Mouse (Mus musculus) CH12.LX (cell line): ENCODE data around the gene Sh3d21. TPM values are rescaled to one million over a fixed set of nuclear protein-coding genes. Genes with fewer than 3 reads are reported as not detected.

Experiments used
- DNase-seq: peaks from one replicate; pipeline ENCODE4 v3.0.0-alpha.2; 2013; ENCODE audit errors: extremely low read depth
- H3K27ac ChIP-seq: 2 replicates; pipeline ENCODE4 v1.5.1; 2012; ENCODE audit warnings: low read depth, mild to moderate bottlenecking, control low read depth, moderate library complexity; ENCODE audit not compliant: insufficient read depth
- H3K27me3 ChIP-seq: replicated peaks from 2 replicates; pipeline ENCODE3; 2012; ENCODE audit warnings: inconsistent platforms
- H3K36me3 ChIP-seq, 2 experiments: replicated peaks in 1 of 2; 2 replicates each; pipeline versions ENCODE3 to v1.6.1; 2012; ENCODE audit warnings: inconsistent platforms in 1 of 2, low read length in 1 of 2, mild to moderate bottlenecking in 1 of 2, mixed read lengths in 1 of 2, moderate library complexity in 1 of 2; ENCODE audit not compliant: control insufficient read depth in 1 of 2, insufficient read depth in 1 of 2
- H3K4me1 ChIP-seq, 2 experiments: 2 replicates each; pipeline ENCODE4 v1.6.1; 2012; ENCODE audit warnings: inconsistent platforms in 1 of 2, moderate library complexity in 1 of 2; ENCODE audit not compliant: insufficient read depth in 2 of 2, control insufficient read depth in 1 of 2
- H3K4me2 ChIP-seq: 2 replicates; pipeline ENCODE4 v1.6.1; 2012; ENCODE audit warnings: low read depth, mild to moderate bottlenecking, control low read depth; ENCODE audit not compliant: poor library complexity, insufficient read depth, severe bottlenecking
- H3K4me3 ChIP-seq, 3 experiments: fragments of 150-350 bp in 1 of 3; sonication (generic) in 1 of 3; replicated peaks in 1 of 3; 2 replicates each; pipeline versions ENCODE3 to v1.5.1; 2011 to 2012; ENCODE audit warnings: low read depth in 2 of 3, low read length in 2 of 3, mild to moderate bottlenecking in 2 of 3, moderate library complexity in 2 of 3, control low read depth in 1 of 3, improper control_type of control experiment in 1 of 3, inconsistent platforms in 1 of 3, mixed read lengths in 1 of 3; ENCODE audit not compliant: poor library complexity in 1 of 3
- H3K79me2 ChIP-seq: replicated peaks from 2 replicates; pipeline ENCODE4 v1.6.1; 2012; ENCODE audit warnings: mild to moderate bottlenecking, moderate library complexity; ENCODE audit not compliant: control insufficient read depth, poor library complexity, insufficient read depth, severe bottlenecking; ENCODE audit errors: extremely low read depth
- H3K9ac ChIP-seq: 2 replicates; pipeline ENCODE4 v1.6.1; 2012; ENCODE audit warnings: low read depth, mild to moderate bottlenecking, control low read depth, moderate library complexity; ENCODE audit not compliant: insufficient read depth
- H3K9me3 ChIP-seq: replicated peaks from 2 replicates; pipeline ENCODE3; 2012; ENCODE audit warnings: low read length, inconsistent platforms, mixed read lengths
- BHLHE40 ChIP-seq: IDR thresholded peaks from 2 replicates; pipeline ENCODE4 v1.6.1; 2011; ENCODE audit warnings: mild to moderate bottlenecking, low read depth, low read length, improper control_type of control experiment
- CHD1 ChIP-seq: IDR thresholded peaks from 2 replicates; pipeline ENCODE4 v1.6.1; 2012; ENCODE audit warnings: low read depth, low read length, improper control_type of control experiment, inconsistent platforms
- CHD2 ChIP-seq: IDR thresholded peaks from 2 replicates; pipeline ENCODE4 v1.6.1; 2011; ENCODE audit warnings: low read length, improper control_type of control experiment
- CTCF ChIP-seq, 2 experiments: IDR thresholded peaks in 1 of 2; conservative IDR thresholded peaks in 1 of 2; 2 replicates each; pipeline ENCODE4 v1.5.1; 2011 to 2012; ENCODE audit warnings: low read depth in 2 of 2, low read length in 2 of 2, improper control_type of control experiment in 1 of 2, inconsistent platforms in 1 of 2, mild to moderate bottlenecking in 1 of 2, moderate library complexity in 1 of 2
- E2F4 ChIP-seq: IDR thresholded peaks from 2 replicates; pipeline ENCODE4 v1.6.1; 2011; ENCODE audit warnings: low read depth, low read length, improper control_type of control experiment; ENCODE audit not compliant: insufficient replicate concordance
- ELF1 ChIP-seq: IDR thresholded peaks from 2 replicates; pipeline ENCODE4 v1.6.1; 2014; ENCODE audit warnings: low read depth, mild to moderate bottlenecking, inconsistent platforms, low read length, improper control_type of control experiment
- EP300 ChIP-seq: IDR thresholded peaks from 2 replicates; pipeline ENCODE4 v1.6.1; 2011; ENCODE audit warnings: low read length, improper control_type of control experiment
- ETS1 ChIP-seq: conservative IDR thresholded peaks from 2 replicates; pipeline ENCODE4 v1.6.1; 2012; ENCODE audit warnings: low read depth, mild to moderate bottlenecking, inconsistent platforms, low read length, improper control_type of control experiment, moderate library complexity
- GABPA ChIP-seq: IDR thresholded peaks from 2 replicates; pipeline ENCODE4 v1.6.1; 2012; ENCODE audit warnings: low read depth, low read length, improper control_type of control experiment, inconsistent platforms; ENCODE audit not compliant: insufficient replicate concordance
- IRF4 ChIP-seq: IDR thresholded peaks from 2 replicates; pipeline ENCODE4 v1.6.1; 2014; ENCODE audit warnings: low read depth, mild to moderate bottlenecking, inconsistent platforms, low read length, improper control_type of control experiment
- JUN ChIP-seq: IDR thresholded peaks from 2 replicates; pipeline ENCODE4 v1.6.1; 2011; ENCODE audit warnings: low read depth, mild to moderate bottlenecking, low read length, improper control_type of control experiment, moderate library complexity; ENCODE audit not compliant: insufficient read depth
- MAZ ChIP-seq: IDR thresholded peaks from 2 replicates; pipeline ENCODE4 v1.6.1; 2012; ENCODE audit warnings: low read depth, mild to moderate bottlenecking, inconsistent platforms, low read length, improper control_type of control experiment, moderate library complexity
- MXI1 ChIP-seq: IDR thresholded peaks from 2 replicates; pipeline ENCODE4 v1.6.1; 2011; ENCODE audit warnings: mild to moderate bottlenecking, low read depth, low read length, improper control_type of control experiment
- NELFE ChIP-seq: IDR thresholded peaks from 2 replicates; pipeline ENCODE4 v1.6.1; 2011; ENCODE audit warnings: low read depth, low read length, improper control_type of control experiment
- NRF1 ChIP-seq: IDR thresholded peaks from 2 replicates; pipeline ENCODE4 v1.6.1; 2014; ENCODE audit warnings: low read depth, mild to moderate bottlenecking, inconsistent platforms, low read length, improper control_type of control experiment, moderate library complexity
- PAX5 ChIP-seq: IDR thresholded peaks from 2 replicates; pipeline ENCODE4 v1.6.1; 2012; ENCODE audit warnings: low read length, inconsistent platforms, mixed read lengths
- POLR2AphosphoS2 ChIP-seq: IDR thresholded peaks from 2 replicates; pipeline ENCODE4 v1.6.1; 2011; ENCODE audit warnings: low read depth, low read length, improper control_type of control experiment
- RAD21 ChIP-seq: IDR thresholded peaks from 2 replicates; pipeline ENCODE4 v1.6.1; 2011; ENCODE audit warnings: low read depth, mild to moderate bottlenecking, low read length, improper control_type of control experiment, moderate library complexity
- SIN3A ChIP-seq: IDR thresholded peaks from 2 replicates; pipeline ENCODE4 v1.6.1; 2012; ENCODE audit warnings: low read length, improper control_type of control experiment, inconsistent platforms
- TCF12 ChIP-seq: IDR thresholded peaks from 2 replicates; pipeline ENCODE4 v1.6.1; 2014; ENCODE audit warnings: low read depth, mild to moderate bottlenecking, inconsistent platforms, low read length, improper control_type of control experiment
- UBTF ChIP-seq: IDR thresholded peaks from 2 replicates; pipeline ENCODE4 v1.6.1; 2012; ENCODE audit warnings: low read depth, mild to moderate bottlenecking, inconsistent platforms, low read length, improper control_type of control experiment, moderate library complexity
- USF1 ChIP-seq: IDR thresholded peaks from 2 replicates; pipeline ENCODE4 v1.6.1; 2014; ENCODE audit warnings: low read depth, mild to moderate bottlenecking, inconsistent platforms, low read length, improper control_type of control experiment
- USF2 ChIP-seq: conservative IDR thresholded peaks from 2 replicates; pipeline ENCODE4 v1.6.1; 2011; ENCODE audit warnings: low read depth, low read length, improper control_type of control experiment
- ZKSCAN1 ChIP-seq: IDR thresholded peaks from 2 replicates; pipeline ENCODE4 v1.6.1; 2012; ENCODE audit warnings: low read depth, inconsistent platforms, low read length, improper control_type of control experiment, borderline replicate concordance
- ZMIZ1 ChIP-seq: IDR thresholded peaks from 2 replicates; pipeline ENCODE4 v1.6.1; 2012; ENCODE audit warnings: low read depth, mild to moderate bottlenecking, inconsistent platforms, low read length, improper control_type of control experiment
- ZNF384 ChIP-seq: IDR thresholded peaks from 2 replicates; pipeline ENCODE4 v1.6.1; 2012; ENCODE audit warnings: low read depth, low read length, improper control_type of control experiment, inconsistent platforms
- dilution Hi-C: fragments of 300-500 bp; cut with MboI; formaldehyde crosslinking; loops from 2 replicates; pipeline ENCODE4 v1.14.3; 2020; ENCODE audit warnings: low sequenced_read_pairs; ENCODE audit not compliant: extremely low pct_unique_long_range_greater_than_20kb, extremely low pct_ligation_motif_present
- in situ Hi-C: fragments of 300-500 bp; cut with MboI; formaldehyde crosslinking; loops from 3 replicates; pipeline ENCODE4 v1.14.3; 2019; ENCODE audit warnings: low sequenced_read_pairs, low pct_ligation_motif_present, low pct_unique_long_range_greater_than_20kb, mixed read lengths
- polyA plus RNA-seq: library from polyadenylated mRNA; unstranded; fragments of >175 nt; gene quantifications from 2 replicates; pipeline ENCODE4 v1.2.1, GENCODE M21; 2012; ENCODE audit warnings: low read depth; ENCODE audit not compliant: insufficient read length
- total RNA-seq, 2 experiments: library from RNA; depleted of rRNA; stranded (reverse); fragments of 300-350 nt in 1 of 2; fragments of >200 nt in 1 of 2; gene quantifications; 2 replicates each; pipeline ENCODE4 v1.2.3; 2012 to 2014

Gene Sh3d21
- total and polyA plus RNA-seq, 3 experiments, result 0.21 to 0.46 (median 0.35) TPM

DNA sequence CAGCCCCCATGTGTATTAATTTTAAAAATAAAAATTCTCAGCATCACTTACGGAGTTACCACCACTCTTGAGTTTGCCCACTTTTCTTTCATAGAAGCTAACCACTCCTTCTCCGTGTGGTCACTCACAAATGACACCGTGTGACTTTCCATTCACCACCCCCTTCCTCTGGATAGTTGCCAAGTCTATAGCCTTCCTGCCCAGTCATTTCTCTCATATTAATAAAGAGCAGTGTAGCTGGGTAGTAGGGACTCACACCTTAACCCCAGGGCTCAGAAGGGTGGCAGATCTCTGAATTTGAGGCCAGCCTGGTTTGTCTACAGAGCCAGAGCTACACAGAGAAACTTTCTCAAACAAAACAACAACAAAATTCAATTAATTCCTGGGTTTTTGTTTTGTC lies 34.2 kb upstream of the Sh3d21 start:
- TF ChIP-seq MXI1 (no peak; the same call in 1 of the 2 replicates), CTCF (conservative IDR thresholded peaks at IDR 0.05 in 1 of 2, IDR thresholded peaks at IDR 0.05 in 1 of 2; ENCODE audit: low read depth in 2 of 2, low read length in 2 of 2) (no peak), BHLHE40 (0 out of 2 replicates have a peak, but pooled peaks have one; percentile 24), SIN3A (peak; percentile 64; the same call in 1 of the 2 replicates), EP300 (peak; percentile 27; the same call in 1 of the 2 replicates), ZKSCAN1 (no peak), NELFE (no peak), CHD1 (0 out of 2 replicates have a peak, but pooled peaks have one; percentile 70), IRF4 (peak; percentile 48; the same call in 1 of the 2 replicates), TCF12 (no peak), GABPA (no peak), ETS1 (no peak), JUN (no peak; the same call in 1 of the 2 replicates)
- dilution Hi-C loops (no loop called here), in situ Hi-C loops (no loop called here)
- Histone ChIP-seq H3K4me1 (peaks cover 3 to 38% of the 10 kb centered on the region in 2 experiments), H3K79me2 (peaks cover 92% of the 10 kb centered on the region), H3K27ac (no peak overlapping the region), H3K4me3 (no peak overlapping the region), H3K27me3 (no peaks in the 10 kb centered on the region), H3K36me3 (peaks cover 30 to 57% of the 10 kb centered on the region in 2 experiments), H3K4me2 (peak overlapping the region; percentile 98), H3K9ac (peak overlapping the region; percentile 93; the same call in 1 of the 2 replicates), H3K9me3 (no peaks in the 10 kb centered on the region)
- no peak for DNase-seq

- in situ Hi-C loops, result no loop called here
- no peak overlapping the region for H3K4me2 ChIP-seq
These were observed 31.6 kb upstream of the Sh3d21 start for GRCm38 (mm10) chr4:126194916-126195315.

GRCm38 (mm10) chr4:126194216-126194615 lies 30.9 kb upstream of the Sh3d21 start:
- peaks cover 0 to 38% of the 10 kb centered on the region in 2 experiments; a peak in 3 of 4 replicates for H3K4me1 ChIP-seq
- H3K4me2 ChIP-seq, result no peak overlapping the region
- in situ Hi-C loops (no loop called here), dilution Hi-C loops (no loop called here)
- H3K4me3 ChIP-seq, result no peak overlapping the region
- peaks cover 35 to 75% of the 10 kb centered on the region in 2 experiments for H3K36me3 ChIP-seq
- no peaks in the 10 kb centered on the region for H3K27me3 ChIP-seq
- no peak overlapping the region for H3K9ac ChIP-seq
- no peaks in the 10 kb centered on the region for H3K9me3 ChIP-seq
- no peak overlapping the region for H3K27ac ChIP-seq
- H3K79me2 ChIP-seq, result peaks cover 99% of the 10 kb centered on the region
- no peak for DNase-seq
- TF ChIP-seq USF1 (no peak), NRF1 (no peak), RAD21 (no peak), CHD2 (no peak), CHD1 (no peak), ZMIZ1 (no peak), ETS1 (no peak), PAX5 (no peak), E2F4 (no peak), MAZ (no peak), SIN3A (no peak), EP300 (no peak), POLR2AphosphoS2 (no peak), CTCF (conservative IDR thresholded peaks at IDR 0.05 in 1 of 2, IDR thresholded peaks at IDR 0.05 in 1 of 2; ENCODE audit: low read depth in 2 of 2, low read length in 2 of 2) (no peak), USF2 (no peak), ELF1 (no peak), UBTF (no peak)

More at GRCm38 (mm10) chr4:126194916-126195315, 31.6 kb upstream of the Sh3d21 start:
- H3K27ac ChIP-seq, result no peak overlapping the region
- peaks cover 3 to 39% of the 10 kb centered on the region in 2 experiments for H3K4me1 ChIP-seq
- no peaks in the 10 kb centered on the region for H3K9me3 ChIP-seq
- H3K36me3 ChIP-seq, result peaks cover 35 to 72% of the 10 kb centered on the region in 2 experiments
- TF ChIP-seq USF2 (no peak), ZNF384 (peak; percentile 50; the same call in 1 of the 2 replicates)
- peaks cover 99% of the 10 kb centered on the region for H3K79me2 ChIP-seq
- no peak overlapping the region for H3K9ac ChIP-seq
- H3K4me3 ChIP-seq, result no peak overlapping the region
- no peak for DNase-seq
- H3K27me3 ChIP-seq, result no peaks in the 10 kb centered on the region
- dilution Hi-C loops, result no loop called here
